Mouse (Mus musculus): ENCODE measurements around the gene Lexm. TPM values are rescaled to one million over a fixed set of nuclear protein-coding genes. Genes with fewer than 3 reads are reported as not detected.

Lexm gene
- polyA plus RNA-seq, 1 experiment from 2014 or later: not detected

Other genes starting within 250 kb of the Lexm start
- gene Pcsk9, start 152.9 kb downstream of the Lexm start, polyA plus RNA-seq (2015; fragmentation: Nextera tagmentation; extraction: Ambion mirVana): 0.59 and 1.8 TPM in 2 replicates
- not detected in 2 replicates for gene Bsnd, start 125.0 kb downstream of the Lexm start, polyA plus RNA-seq (2015; fragmentation: Nextera tagmentation; extraction: Ambion mirVana)
- gene Dhcr24, start 56.2 kb downstream of the Lexm start, polyA plus RNA-seq (2015; fragmentation: Nextera tagmentation; extraction: Ambion mirVana): 1.9 and 2.8 TPM in 2 replicates
- 0.47 and 0.99 TPM in 2 replicates for gene Ttc22, start 5.2 kb upstream of the Lexm start, polyA plus RNA-seq (2015; fragmentation: Nextera tagmentation; extraction: Ambion mirVana)
- 10.6 and 10.8 TPM in 2 replicates for gene Pars2, start 33.8 kb upstream of the Lexm start, polyA plus RNA-seq (2015; fragmentation: Nextera tagmentation; extraction: Ambion mirVana)
- 46.8 and 64.6 TPM in 2 replicates for gene Ttc4, start 61.7 kb upstream of the Lexm start, polyA plus RNA-seq (2015; fragmentation: Nextera tagmentation; extraction: Ambion mirVana)
- gene Mroh7, start 113.7 kb upstream of the Lexm start, polyA plus RNA-seq (2015; fragmentation: Nextera tagmentation; extraction: Ambion mirVana): 0.68 and 0.87 TPM in 2 replicates
- gene Fam151a, start 116.6 kb upstream of the Lexm start, polyA plus RNA-seq (2015; fragmentation: Nextera tagmentation; extraction: Ambion mirVana): 0.31 and 0.36 TPM in 2 replicates
- 6.1 and 6.4 TPM in 2 replicates for gene Acot11, start 187.8 kb upstream of the Lexm start, polyA plus RNA-seq (2015; fragmentation: Nextera tagmentation; extraction: Ambion mirVana)